Mouse (Mus musculus) adrenal gland, postnatal 4 days (tissue): ENCODE measurements around the gene Noct. TPM values are rescaled to one million over a fixed set of nuclear protein-coding genes. Genes with fewer than 3 reads are reported as not detected.
"Not testable (repeated sequence)": the region's sequence is repeated elsewhere in the genome, so short reads cannot be mapped to it uniquely, and the experiment has no call there.

Experiments used
- DNase-seq, 2 experiments: peaks; one replicate each; pipeline ENCODE4 v3.0.0; 2021 to 2022; ENCODE audit warnings: low spot score in 2 of 2, mixed read lengths in 2 of 2
- total RNA-seq, 2 experiments: library from RNA; stranded (reverse); gene quantifications; 2 replicates each; pipeline ENCODE4 v1.2.3; 2021

The Noct gene
- total RNA-seq, 2 experiments from 2014 or later: 15.1 to 17.9 TPM

DNA sequence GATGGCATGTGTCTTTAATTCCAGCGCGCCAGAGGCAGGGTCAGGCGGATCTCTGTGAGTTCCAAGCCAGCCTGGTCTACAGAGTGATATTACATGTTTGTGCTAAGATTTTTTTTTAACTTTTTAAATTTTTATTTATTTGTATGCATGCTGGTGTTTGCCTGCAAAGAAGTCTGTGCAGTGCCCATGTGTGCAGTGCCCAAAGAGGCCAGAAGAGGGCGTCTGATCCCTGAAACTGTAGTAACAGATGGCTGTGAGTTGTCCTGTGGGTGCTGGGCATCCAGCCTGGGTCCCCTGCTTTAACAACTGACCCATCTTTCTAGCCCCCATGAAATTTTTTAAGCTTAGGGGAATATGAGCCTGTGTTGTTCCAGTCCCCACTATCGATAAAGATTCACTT, 19.8 kb upstream of the Noct start:
- DNase-seq: no peak

DNA sequence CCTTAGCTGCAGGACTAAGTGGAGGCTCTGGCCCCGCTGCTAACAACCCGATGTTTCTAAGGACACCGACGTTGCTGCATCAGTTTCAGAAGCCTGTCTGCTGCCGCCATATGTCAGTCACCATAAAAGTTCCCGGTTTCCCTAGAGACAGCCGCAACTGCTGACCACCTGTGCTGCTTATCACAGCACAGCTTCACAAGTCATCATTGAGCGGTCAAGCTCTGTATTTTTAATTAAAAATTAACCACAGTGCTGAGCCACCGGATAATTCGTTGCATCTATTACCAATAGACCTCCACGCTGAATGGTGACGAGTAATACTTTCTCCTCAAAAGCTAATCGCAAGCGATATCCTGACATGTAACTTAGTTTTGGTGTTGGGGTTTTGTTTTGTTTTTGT, 19.4 kb upstream of the Noct start:
- no peak for DNase-seq

DNA sequence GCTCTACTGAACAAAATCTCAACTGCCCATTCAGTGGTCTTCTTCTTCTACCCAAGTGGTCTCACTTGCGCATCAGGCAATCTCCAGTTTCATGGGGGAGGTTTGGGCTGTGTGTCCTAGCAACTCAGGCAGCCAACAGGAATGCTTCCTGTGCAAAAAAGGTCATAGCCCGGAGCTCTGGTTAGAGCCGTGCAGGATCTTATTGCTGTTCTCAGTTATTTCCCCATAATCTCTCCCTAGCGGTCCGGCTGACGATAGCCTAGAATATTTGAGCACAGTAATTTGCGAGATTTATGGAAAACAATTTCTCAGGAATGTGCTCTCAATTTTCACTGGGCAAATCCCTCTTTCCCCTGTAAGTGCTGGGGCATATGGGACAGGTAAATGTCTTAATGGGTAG, 17.7 kb upstream of the Noct start:
- no peak for DNase-seq

DNA sequence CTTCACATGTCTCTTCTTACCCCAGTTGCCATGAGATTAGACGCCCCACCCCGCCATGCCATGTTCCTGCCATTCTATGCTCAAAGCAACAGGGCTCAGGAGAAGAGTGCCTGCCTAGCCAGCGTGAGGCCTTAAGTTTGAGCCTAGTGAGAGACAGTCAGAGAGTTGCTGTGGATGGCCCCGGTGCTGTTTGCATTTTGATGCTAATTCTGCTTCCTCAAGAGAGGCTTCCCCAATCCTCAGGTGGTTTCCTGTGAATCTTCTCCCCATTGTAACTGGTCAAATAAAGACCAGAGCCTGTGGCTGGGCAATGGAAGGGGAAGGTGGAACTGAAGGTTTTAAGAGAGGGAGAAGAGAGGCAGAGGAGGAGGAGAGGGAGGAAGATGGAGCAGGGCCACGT, 15.6 kb upstream of the Noct start:
- no peak for DNase-seq

DNA sequence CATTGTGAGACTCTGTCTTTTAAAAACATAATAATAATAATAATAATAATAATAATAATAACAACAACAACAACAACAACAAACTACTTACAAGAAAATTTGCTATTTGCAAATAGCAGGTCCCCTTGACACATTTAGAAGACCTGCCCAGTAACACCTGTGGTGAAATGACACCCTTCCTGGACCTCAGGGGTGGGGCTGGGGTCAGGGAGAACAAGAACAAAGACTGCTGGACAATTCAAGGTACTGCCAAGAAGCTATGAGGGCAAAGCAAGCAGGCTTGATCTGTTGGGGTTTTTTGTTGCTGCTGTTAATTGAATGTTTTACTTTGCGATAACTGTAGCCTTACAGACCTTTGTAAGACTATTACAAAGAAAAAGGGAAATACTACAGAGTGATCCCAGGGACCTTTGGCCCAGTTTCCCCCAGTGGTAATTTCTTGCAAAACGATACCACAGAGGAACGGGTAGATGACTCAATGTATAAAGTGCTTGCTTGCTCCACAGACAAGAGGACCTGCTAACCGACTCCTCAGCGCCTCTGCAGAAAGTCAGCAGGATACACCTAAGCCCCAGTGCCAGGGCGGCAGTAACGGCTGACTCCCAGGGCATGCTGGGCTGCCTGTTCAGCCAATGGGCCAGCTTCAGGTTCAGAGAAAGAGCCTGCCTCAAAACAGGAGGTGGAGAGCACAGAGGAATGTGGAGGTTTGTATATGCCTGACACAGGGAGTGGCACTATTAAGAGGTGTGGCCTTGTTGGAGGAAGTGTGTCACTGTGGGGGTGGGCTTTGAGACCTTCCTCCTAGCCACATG, 14.5 kb upstream of the Noct start:
- no peak for DNase-seq

DNA sequence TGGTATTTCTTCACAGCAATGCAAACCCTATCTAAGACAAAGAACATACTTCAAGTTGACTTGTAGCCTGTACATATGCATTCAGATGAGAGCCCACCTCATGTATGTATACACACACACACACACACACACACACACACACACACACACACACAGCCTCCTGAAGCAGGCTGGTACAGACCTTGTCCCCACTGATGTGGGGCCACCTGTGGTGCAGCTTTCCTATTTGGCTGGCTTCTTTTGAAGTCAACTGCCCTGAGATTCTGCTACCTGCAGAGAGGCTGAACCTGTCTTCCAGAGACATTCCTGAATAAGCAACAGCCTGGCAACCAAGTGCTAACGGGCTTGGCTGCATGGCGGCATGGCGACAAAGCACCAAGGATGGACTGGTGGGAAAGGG, 13.8 kb upstream of the Noct start:
- DNase-seq: no peak

DNA sequence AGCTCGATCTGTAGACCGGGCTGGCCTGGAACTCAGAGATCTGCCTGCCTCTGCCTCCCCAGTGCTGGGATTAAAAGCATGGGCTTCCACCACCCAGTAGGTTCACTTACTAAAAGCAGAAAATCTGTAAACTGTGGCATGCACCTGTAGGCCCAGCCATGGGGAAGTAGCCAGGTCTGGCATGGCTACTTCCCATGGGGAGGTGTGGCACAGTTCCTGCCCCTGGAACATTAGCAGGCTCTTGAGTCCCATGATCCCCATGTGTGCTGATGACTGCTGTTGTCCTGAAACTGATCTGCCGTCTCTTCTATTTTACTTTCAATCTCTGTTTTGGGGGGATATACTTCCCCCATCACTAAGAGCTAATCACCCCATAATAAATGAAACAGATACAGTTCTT, 11.1 kb upstream of the Noct start:
- DNase-seq: no peak

DNA sequence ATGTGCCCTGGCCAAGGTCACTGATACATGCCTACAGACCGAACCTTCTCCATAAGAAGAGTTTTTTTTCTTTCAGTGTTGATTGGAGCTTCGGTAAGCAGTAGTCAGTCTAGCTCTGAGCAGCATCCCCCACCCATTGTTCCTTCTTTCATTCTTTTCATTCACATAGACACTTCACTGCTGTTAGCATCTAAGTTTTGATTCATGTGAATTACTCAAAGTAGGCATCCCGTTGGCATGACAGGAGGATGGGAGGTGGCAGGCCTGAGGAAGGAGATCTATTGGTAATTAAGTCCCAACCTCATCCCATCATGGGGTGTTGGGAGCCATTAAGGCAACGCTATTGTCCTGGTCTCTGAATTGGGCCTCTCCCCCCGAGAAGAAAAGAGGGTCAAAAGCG, 8.6 kb upstream of the Noct start:
- DNase-seq: no peak

DNA sequence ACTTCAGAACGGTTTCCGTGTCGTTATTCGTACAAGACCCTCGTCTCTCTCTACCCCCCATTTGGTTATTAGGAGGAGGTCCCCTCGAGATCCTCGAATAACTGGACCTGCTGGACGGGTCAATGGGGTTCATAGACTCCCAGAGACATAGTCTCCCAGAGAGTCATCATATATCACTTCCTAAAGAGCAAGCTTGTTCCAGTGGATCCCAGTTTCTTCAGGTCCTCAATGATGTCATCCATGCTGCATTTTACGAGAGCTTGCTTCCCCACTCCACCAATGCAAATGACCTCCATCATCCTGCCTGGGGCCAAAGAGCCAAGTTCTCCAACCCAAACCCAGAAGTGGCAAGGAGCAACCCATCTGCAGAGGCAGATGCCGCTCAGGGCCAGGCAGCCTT, 7.9 kb upstream of the Noct start:
- DNase-seq: not testable (repeated sequence)

DNA sequence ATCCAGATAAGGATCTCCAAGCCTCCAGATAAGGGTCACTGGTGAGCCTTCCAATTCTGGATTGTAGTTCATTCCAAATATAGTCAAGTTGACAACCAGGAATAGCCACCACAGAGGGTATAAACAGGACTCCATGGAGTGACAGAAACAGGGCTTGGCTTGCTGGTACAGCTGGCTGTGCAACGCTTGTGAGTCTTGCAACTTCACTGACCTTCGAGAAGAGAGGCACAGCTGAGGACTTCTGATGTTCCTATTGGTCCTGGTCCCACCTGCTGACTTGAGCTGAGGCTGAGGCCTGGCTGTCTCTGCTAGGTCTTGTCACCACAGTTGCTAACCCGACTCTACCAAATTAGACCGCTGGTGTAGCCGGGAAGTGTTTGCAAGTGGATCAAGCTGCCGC, 5.9 kb upstream of the Noct start:
- DNase-seq: not testable (repeated sequence)

DNA sequence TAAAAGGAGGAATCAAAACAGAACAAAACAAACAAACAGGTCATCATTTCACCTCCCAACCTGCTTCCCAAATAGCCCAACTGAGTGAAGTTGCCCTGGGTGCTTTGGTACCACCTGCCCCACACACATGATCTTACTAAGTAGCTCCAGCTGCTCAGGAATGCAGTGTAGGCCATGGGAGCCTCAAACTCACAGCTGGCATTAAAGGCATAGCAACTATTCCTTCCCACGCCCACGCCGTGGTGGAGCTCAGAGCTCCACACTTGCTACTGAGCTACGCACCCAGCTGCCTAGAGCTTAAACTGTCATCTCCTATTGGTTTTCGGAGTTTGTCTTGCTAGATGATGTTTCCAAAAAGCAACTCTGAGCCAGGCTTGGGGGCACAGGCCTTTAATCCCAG, 5.0 kb upstream of the Noct start:
- DNase-seq: no peak

DNA sequence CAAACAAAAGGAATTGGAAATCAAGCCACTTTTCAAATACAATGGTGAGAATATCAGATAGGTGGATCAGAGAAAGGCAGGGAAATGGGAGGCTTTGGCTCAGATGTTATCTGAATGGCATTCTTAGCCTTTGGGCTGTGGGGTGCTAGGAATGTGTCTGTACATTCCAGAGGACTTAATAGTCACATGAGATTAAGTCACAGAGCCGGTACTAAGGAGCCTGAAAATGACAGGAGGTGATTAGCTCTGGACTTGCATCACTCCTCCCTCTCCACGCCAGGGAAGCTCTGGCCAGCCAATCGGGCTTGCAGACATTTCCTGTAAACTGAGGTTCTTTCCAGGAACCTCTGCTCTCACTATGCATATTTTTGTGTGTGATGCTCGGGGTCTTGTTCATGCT, 3.4 kb upstream of the Noct start:
- DNase-seq: no peak

DNA sequence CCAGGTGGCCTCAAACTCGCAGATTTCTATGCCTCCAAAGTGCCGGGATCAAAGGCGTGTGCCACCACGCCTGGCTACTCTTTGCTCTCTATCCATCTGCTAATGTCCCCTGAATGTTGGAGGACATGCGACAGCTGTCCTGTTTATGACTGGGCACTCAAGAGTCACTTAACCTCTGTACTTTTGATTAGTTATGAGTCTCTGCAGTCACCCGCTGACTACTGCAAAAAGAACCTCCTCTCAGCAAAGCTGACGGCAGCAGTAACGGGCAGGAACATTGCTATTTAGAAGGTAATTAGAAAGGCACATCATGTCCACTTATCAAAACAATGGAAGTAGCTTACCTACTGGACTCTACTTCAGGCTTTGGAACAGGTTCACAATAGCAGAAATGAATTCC, 2.4 kb upstream of the Noct start:
- no peak for DNase-seq

DNA sequence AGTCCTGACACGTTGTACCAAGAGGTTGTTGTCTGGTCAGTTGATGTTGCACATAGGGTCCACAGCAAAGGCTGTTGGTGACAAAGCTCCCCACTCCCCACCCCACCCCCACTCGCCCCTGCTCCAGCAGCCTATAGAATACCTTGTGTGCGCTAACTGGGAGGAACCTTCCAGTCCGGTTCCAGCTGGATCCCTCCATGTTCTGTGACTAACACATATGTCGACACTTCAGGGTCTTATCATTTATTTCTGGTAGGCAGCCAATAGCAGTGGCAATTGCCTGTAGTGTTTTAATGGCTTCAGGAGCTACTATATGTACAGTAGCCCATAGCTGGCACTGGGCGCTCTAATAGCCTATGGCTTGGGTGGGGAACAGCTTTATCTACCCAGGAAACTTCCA, 1.9 kb upstream of the Noct start:
- no peak for DNase-seq

DNA sequence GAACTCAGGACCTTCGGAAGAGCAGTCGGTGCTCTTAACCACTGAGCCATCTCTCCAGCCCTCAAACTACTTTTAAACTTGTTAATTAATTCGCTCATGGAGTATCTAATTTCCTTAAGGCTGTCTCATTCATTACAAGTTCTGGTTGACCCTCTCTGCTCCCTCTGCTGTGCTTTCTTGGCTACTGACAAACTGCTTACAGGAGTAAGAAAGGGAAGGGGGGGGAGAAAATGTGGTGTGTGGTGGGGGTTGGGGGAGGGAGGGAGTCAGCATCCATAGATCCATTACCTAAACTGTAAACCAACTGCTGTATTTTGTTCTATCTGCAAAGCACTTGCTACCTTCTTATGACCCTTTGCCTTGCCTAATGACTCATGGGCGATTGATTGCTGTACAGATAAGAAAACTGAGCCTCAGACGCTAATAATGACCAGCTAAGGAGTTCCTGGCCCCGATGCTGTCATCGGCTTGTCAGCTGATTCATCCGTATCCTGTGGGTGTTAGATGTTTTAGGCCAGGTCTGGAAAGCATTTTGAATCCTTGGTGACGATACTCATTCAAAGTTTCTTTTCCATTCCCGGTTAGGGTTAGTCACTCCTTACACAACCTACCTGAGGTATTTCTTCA, 1.3 kb upstream of the Noct start:
- no peak for DNase-seq

DNA sequence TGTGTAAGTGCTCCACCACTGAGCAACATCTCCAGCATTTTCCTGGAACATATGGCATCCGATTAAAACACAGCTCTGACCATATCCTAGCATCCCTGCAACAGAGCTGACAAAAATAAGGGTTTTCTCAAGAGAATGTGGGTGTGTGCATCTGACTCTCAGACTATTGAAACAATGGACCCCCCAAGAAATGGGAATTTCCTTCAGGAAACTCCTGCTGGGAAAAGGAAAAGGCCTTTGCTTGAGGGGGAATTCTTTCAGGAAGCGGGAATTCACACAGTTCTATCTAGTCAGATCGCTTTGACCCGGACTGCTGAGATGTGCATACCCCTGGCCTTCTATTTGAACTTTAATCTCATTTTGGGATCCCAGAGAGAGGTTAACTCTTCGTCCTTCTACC, 691 bp upstream of the Noct start:
- DNase-seq: no peak

DNA sequence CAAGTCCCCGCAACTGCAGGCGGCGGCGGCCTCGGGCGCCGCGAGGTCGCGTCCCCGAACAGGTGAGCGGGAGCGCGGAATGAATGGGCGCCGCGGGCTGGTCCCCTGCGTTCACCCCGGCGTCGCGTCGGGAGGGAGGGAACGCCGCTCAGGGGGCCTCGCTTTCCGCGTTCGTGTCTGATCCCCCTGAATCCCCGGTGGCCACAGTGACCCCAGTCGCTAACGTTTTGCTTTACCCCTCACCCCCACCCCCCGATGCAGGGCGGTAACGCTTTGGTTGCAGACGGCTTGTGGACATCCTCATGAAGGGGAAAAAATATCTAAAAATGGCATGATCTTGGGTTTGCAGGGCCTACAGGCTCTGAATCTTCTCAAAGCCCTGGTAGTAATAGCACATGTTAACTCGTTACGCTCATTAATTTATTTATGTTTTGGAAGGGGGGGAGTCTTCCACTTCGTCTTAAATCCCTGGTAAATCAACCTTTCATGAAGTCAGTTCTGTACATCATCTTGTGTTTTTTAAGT, 1.0 kb downstream of the Noct start:
- DNase-seq: no peak

DNA sequence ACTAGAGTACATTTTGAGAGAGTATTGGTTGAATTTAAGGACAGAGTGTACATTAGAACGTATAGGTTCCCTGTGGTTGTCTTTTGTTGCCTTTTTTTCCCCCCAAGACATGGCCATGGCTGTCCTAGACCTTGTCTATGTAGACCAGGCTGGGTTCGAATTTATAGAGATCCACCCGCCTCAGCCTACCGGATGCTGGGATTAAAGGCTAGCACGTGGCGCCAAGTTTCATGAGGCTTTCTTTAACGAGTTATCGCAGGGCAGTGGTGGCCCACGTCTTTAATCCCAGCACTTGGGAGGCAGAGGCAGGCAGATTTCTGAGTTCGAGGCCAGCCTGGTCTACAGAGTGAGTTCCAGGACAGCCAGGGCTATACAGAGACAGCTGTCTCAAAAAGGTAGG, 1.7 kb downstream of the Noct start:
- DNase-seq: no peak

DNA sequence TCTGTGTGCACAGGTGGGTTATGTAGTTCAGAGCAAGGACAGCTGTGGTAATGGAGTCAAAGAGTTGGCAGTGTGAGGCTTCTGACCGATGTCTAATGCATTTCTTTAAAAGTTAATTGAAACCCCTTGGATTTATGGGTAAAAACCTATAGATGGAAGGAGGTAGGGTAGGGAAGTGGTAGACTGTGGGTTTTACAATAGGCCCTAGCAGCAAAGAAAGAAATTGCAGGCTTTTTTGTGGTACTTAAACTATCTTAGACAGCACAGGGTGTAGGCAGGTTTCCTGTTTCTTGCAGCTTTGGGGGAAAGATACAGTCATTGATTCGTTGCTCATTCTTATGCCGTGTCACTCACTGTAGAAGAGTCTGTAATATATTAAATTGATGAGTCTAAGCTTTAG, 2.4 kb downstream of the Noct start:
- no peak for DNase-seq

DNA sequence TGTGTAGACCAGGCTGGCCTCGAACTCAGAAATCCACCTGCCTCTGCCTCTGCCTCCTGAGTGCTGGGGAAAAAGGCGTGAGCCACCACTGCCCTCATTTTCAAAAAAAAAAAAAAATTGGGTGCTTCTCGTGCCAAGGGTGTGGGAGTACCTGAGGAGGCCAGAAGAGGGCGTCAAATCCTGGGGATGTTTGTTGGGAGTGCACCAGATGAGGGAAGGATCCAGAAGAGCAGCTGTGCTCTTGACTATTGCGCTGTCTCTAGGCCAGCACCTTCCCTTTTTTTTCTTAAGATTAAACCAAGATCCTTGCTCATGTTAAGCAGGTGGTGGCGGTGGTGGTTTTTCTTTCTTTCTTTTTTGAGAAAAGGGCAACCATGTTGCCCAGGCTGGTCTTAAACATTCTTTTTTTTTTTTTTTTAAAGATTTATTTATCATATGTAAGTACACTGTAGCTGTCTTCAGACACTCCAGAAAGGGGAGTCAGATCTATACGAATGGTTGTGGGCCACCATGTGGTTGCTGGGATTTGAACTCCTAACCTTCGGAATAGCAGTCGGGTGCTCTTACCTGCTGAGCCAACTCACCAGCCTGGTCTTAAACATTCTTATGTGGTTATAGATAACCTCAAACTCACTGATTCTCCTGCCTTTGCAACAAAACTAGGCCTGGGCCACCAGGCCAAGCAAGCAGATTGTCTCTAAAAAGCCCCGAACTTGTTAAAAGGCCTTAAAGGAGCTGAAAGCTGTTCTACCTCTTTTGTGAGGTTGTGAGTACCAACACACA, 4.0 kb downstream of the Noct start:
- DNase-seq: peak in 1 of 2 experiments; percentile 26

DNA sequence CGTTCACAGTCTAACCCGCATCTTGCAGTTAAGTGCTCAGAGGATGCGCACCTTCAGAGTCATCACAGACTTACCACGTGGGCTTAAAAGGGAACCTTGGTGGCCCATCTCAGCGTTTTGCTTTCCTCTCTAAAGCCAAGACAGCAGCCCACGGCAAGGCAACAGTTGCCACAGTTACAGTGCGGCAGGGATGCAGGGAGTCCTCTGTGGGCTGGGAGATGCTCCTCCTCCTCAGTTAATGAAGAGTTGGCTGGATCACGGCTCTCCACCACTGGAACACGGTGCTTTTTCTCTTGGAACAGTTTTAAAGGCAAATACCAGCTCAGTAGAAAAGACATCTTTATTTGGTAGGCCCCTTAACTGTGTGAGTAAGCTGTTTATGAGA, 4.6 kb downstream of the Noct start:
- DNase-seq: no peak

DNA sequence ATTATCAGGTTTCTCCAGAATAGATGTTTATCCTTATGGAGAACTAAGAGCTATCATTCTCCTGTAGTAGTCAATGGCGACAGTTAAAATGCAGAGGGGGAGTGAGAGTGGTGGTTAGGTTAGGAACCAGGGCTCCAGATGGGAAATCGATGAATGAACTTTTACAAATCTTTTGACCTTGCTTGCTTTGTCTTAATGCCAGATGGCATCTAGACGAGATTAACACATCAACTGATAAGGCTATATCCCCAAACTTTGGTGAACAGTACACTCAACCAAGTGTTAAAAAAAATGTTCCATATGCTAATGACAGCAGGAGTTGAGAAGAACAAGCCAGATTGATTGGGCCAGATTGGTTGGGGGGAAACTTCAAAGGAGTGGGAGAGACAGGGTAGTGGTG, 5.0 kb downstream of the Noct start:
- DNase-seq: no peak
